Mouse (Mus musculus): ENCODE data around the gene Hoxa11.

Gene Hoxa11

GRCm38 (mm10) chr6:52232984-52233545 is 12.5 kb downstream of the Hoxa11 start:
- DNase-seq (ENCODE audit: low spot score), result no peak

- DNase-seq (ENCODE audit: low spot score), result no peak
These were observed 13.0 kb downstream of the Hoxa11 start for GRCm38 (mm10) chr6:52232568-52232965.

GRCm38 (mm10) chr6:52231885-52232567 is 13.6 kb downstream of the Hoxa11 start:
- DNase-seq (ENCODE audit: low spot score), result no peak

- DNase-seq (ENCODE audit: low spot score), result no peak
These were observed 15.0 kb downstream of the Hoxa11 start, which contains the start of gene Hoxa9 for GRCm38 (mm10) chr6:52230516-52231165. TSS of gene Hoxa9 (minus strand) at chr6:52231089.

GRCm38 (mm10) chr6:52229558-52230416 is 15.8 kb downstream of the Hoxa11 start:
- no peak for DNase-seq (ENCODE audit: low spot score)

DNA sequence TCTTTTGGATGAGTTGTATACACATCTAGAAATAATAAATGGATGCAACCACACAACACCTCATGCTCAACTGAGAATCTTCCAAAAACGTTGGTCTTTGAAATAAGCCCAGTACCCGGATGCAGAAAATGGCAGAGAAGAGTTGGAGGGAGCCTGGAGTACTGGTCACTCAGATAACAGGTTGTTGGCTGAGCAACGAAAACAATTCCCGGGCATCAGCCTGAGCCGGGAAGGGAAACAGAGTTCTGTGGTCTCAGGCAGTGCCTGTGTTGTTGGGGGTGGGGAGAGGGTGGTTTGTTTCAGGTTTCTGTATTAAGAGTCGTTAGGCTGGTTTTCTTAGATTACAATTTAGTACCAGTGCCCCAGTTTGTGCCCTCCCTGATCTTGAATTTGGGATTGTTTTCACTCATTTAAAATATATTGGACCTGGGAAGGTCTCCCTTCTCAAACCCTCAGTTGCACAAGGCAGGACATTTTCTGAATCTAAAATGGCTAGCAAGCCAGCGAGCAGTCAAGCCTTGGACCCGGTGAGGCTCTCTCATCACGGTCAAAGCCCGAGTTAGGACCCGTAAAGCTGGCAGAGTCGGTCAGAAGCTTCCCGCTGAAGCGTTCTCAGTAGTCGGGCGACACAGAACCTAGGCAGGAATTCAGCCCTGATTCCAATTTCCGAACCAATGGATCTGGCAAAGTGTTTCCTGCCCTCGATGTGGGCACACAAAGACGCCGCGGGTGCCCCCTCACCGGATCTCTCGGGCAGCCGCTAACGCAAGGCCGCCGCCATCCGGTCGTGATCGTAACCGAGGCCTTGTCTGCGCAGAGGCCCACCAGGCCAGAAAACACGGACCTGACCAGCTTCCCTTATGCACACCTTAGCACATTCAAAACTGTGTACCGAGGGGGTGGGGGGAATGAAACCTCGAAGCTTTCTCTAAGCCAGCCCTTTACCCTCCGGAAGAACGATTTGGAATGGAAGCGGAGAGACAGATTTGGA is 16.8 kb downstream of the Hoxa11 start:
- DNase-seq (ENCODE audit: low spot score), result no peak

DNA sequence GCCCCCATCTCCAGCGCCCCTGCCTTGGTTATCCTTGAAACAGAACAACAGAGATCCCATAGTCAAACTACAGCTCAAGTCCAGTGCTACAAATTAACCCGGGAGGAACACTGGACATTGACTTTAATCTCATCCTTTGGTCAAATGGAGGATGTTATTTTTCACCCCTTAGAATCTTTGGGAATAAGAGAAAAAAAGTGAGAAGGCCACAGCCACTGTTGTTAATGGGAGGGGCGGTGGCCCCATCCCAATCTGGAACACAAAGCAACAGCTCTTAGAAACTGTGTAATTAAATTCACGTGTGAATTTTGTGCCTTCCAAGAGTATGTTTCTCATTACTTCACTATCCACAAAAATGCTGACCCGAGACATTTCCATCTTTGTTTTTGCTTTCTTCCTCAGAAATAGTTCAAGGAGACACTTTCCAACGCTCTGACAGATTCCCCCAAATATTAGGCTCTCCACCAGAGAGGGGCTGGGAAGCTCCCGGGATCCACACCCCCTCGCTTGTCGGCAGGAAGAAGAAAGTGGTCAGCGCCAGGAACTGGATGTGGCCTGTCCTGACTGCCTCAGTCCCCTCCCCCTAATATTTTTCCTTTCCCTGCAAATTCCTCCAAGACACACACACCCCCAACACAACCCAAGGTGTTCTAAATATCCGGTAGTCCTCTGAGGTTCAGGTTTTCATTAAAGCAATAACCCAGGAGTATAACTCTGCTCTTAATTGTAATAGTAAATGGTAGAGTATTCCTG is 18.0 kb downstream of the Hoxa11 start:
- DNase-seq (ENCODE audit: low spot score), result no peak

- DNase-seq (ENCODE audit: low spot score), result no peak
These were observed 18.9 kb downstream of the Hoxa11 start for GRCm38 (mm10) chr6:52226569-52227257.

DNA sequence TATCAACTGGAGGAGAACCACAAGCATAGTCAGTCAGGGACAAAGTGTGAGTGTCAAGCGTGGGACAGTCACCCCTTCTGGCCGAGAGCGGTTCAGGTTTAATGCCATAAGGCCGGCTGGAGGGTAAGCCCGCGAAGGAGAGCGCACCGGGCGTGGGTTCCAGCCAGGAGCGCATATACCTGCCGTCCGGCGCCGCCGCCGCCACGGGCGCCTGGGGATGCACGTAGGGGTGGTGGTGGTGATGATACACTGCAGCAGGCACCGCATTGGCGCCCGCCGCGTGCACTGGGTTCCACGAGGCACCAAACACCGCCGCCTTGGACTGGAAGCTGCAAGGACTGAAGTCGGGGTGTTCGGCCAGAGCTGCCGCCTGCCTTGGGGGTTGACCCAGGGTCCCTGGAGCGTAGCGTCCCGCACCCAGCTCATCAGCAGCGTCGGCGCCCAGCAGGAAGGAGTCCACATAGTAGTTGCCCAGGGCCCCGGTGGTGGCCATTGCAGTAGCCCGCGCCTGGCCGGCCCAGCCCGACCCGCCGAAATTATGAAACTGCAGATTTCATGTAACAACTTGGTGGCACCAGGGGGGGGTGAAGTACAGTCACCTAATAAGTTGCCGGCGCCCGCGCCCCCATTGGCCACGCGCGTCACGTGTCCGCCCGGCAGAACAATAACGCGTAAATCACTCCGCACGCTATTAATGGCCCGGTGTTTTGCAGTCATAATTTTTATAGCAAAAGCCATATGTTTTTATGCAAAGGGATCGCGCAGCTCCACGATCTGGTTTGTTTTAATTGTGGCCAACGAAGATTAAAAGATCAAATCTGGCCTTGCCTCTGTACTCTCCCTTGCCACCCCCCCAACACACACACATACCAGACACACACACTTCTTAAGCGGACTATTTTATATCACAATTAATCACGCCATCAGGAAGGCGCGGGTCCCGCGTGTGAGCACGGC is 19.7 kb downstream of the Hoxa11 start:
- DNase-seq (ENCODE audit: low spot score), result no peak

DNA sequence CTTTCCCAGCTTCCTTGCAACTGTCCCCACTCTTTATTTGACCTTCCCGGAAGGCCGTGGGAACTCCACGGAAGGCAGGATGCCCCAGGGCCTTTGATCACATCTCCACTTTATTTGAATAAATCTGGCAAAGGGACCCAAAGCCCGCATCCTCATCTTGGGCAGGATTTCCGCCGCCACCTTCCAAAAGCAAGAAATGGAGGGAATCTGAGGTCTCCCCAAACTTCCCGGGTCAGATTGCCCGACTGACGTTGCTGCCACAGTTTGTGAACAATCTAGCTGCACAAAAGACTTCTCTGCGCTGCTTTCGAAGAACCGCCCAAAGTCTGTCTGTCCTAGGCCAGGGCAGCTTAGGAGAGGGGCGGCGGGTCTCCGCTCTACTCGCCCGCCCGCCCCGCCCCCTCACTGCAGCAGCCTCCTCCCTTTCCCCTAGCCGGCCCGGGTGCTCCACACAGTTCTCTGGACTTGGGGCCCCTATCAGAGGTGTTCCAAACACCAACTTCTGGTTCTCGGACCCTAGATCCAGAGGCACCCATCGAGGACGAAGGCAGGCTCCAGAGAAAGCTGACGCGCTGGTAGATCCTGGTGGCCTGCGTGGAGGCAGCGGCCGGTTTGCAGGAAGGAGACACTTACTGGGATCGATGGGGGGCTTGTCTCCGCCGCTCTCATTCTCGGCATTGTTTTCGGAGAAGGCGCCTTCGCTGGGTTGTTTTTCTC is 20.6 kb downstream of the Hoxa11 start:
- DNase-seq (ENCODE audit: low spot score), result no peak

DNA sequence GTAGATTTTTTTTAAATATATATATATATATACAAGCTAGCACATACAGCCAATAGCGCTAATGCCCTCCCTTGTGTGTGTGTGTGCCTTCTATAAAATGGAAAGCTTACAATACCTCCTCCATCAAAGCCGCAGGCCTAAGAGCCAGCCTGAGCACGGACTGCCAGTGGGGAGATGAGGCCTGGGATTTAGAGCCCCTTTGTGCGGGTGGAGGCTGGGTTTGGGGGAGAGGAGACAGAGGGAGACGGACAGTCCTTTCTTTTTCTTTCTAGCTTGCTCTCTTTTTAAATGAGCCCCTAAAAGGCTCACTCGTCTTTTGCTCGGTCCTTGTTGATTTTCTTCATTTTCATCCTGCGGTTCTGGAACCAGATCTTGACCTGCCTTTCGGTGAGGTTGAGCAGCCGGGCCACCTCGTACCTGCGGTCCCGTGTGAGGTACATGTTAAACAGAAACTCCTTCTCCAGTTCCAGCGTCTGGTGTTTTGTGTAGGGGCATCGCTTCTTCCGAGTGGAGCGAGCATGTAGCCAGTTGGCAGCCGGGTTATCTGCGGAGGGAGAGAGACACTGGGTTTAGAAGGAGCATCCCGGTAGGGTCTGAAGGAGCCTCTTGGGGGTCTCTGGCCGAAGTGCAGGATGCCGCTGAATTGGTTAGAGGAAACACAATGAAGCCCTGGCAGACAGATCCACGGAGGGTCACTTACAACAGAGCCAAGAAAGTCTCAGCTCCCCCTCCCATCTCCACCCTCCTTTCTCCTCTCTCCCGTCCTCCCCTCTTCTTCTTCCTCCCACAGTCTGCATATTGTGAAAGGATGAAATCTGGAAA is 21.5 kb downstream of the Hoxa11 start:
- DNase-seq (ENCODE audit: low spot score), result no peak

- DNase-seq (ENCODE audit: low spot score), result no peak
These were observed 22.9 kb downstream of the Hoxa11 start for GRCm38 (mm10) chr6:52222729-52223128.

GRCm38 (mm10) chr6:52221993-52222685 is 23.5 kb downstream of the Hoxa11 start:
- no peak for DNase-seq (ENCODE audit: low spot score)

DNA sequence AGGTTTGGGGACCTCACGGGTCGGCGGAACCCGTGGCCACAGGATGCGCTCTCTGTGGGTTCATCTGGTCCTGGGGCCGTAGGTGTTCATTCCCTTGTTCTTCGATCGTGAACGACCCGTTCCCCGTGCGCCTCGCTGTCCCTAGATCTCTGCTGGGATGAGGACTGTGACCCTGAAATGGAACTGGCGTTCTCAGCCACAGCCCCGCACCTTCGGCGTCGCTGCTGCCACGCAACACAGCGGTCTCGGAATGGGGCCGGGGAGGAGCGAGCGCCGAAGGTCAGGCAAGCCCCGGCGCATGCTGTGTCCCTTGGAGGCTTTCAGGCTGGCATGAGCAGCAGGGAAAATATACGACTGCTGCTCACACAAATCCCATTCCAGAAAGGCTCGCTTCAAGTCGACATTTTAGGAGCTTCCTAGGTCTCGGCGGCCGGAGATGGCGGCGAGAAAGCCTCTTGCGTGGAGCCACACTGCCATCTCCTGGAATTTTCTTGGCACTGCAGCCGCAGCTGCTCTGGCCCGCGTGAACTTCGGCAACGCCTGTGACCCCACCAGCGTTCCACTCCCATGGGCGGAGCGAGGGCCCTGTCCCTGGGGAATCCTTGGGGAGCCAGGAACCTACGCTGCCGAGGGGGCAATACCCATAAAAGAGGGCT is 24.1 kb downstream of the Hoxa11 start, which contains the start of gene Hoxa7:
Gene Hoxa7 (minus strand): TSS at position 518 of the 656 bp plus-strand sequence.
- DNase-seq (ENCODE audit: low spot score), result peak; percentile 65

GRCm38 (mm10) chr6:52220865-52221310 is 24.7 kb downstream of the Hoxa11 start:
- no peak for DNase-seq (ENCODE audit: low spot score)

Data from ovary, adult 18-20 months (tissue).